Mouse (Mus musculus): ENCODE measurements around the gene Pask. TPM values are rescaled to one million over a fixed set of nuclear protein-coding genes. Genes with fewer than 3 reads are reported as not detected.

Pask gene
- 0.79 to 3.9 TPM (median 1.3 TPM) in 4 replicates for total RNA-seq (2023)

DNA sequence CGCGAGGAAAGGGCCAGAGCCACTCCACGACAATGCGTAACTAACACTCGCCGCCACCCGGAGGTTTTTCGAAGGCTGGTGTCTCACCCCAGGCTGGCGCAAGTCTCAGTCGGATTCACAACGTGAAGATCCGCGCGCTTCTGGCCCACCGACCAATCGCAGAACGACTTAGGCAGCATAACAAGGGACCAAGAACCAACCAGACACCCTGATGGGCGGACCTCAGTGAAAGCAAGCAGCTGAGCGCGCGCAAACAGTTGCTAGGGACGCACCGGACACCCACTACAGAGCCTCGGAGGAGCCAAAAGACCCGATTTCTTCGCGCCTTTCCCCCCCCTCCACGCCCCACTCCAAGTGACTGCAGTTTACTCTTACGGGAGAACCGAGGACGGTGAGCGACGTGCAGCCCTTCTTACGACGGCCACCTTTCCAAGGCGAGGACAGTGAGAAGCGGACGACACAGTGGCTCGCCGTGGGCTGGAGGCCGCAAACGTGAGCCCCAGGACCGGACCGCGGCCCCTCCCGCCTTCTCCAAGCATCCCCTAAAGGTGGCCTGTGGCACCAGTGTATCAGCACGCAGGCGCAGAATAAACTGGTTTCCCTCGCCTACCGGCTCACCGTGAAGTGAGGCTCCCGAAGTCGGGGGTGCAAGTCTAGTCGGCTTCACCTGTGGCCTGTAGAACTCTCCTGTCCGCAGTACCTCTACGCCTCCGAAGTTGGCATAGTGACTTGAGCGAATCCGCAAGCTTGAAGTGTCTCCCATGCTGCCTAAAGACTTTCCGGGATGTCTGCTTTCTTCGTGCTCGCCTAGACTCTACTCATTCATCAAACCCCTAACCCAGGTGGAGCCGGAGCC lies at the start of gene Pask, which contains the start of gene Ppp1r7:
Gene Pask, minus strand, starts transcription at position 835 of the 856 bp plus-strand sequence.
Gene Ppp1r7, plus strand, starts transcription at position 207 of the 856 bp plus-strand sequence.

DNA sequence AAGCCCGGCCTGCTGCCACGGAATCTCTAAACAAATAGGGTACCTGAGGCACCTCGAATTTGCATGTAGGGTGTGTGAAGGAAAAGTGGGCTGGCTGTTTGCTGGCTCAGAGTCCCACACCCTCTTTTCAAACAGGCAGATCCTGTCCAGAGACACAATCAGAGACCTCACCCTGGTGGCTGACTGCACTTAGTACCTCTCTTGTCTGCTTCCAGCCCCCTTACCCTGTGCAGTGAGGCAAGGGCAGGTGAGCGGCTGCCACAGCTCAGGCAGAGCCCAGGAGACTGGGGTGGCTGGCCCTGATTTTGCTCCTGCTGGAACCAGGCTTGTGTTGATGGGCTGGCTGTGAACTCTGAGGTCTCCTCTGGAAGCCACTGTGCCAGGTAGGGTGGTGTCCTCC lies 30.4 kb upstream of the Pask start, which contains the start of gene Ano7:
Gene Ano7, plus strand, starts transcription at position 266 of the 400 bp plus-strand sequence.

DNA sequence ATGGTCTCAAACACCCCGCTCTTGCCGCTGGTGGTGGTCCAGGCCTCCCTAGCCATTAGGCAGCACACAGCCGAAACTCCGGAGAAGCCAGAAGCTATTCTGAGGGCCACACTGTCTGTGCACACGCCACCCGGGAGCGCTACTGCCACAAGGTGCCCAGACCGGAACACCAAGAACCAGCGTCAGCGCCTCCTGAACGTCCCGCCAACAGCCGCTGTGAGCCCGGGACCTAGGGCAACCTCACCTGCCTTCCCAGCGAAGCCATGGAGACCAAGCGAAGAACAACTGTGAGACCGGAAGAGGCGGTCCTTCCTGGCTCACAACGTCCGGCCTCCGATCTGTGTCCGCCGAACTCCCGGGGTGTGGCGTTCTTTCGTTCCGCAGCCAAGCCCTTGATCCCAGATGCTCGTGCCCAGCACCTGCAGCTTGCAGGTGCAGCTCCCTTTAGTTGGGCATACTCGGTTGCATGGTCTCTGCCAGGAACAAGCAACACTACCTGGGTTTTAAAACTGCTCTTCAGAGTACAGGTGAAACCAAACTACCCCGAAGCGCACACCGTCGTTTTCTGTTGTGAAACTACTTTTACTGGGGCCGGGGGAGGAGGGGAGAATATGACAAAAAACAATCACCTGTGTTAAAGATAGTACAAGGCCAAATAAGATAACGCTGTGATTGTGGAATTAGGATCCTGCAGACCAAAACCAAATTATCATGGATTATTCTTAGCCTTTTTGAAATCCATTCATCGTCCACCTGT lies 37.5 kb downstream of the Pask start, which contains the start of gene Mterf4:
Gene Mterf4, minus strand, starts transcription at position 335 of the 757 bp plus-strand sequence.

Other genes starting within 250 kb of the Pask start
- gene Kif1a, start 241.5 kb downstream of the Pask start, total RNA-seq (2023) = not detected in 4 replicates
- not detected in 4 replicates for gene Agxt, start 208.2 kb downstream of the Pask start, total RNA-seq (2023)
- not detected in 4 replicates for gene 2310007B03Rik, start 182.5 kb downstream of the Pask start, total RNA-seq (2023)
- gene Crocc2, start 174.8 kb downstream of the Pask start, total RNA-seq (2023) = not detected in 4 replicates
- gene Sned1, start 107.6 kb downstream of the Pask start, total RNA-seq (2023) = 0.43 to 2.4 TPM (median 1.1 TPM) in 4 replicates
- gene Mterf4, start 37.6 kb downstream of the Pask start, total RNA-seq (2023) = 16.5 to 21.4 TPM (median 19.2 TPM) in 4 replicates
- gene Ppp1r7, start 628 bp downstream of the Pask start, total RNA-seq (2023) = 27.4 to 33.4 TPM (median 29.0 TPM) in 4 replicates
- gene Ano7, start 30.4 kb upstream of the Pask start, total RNA-seq (2023) = 0.18 to 1.1 TPM (median 0.88 TPM) in 4 replicates
- 119 to 141 TPM (median 126 TPM) in 4 replicates for gene Hdlbp, start 135.3 kb upstream of the Pask start, total RNA-seq (2023)
- gene Farp2, start 168.6 kb upstream of the Pask start, total RNA-seq (2023) = 4.2 to 6.3 TPM (median 4.8 TPM) in 4 replicates

Measured in B cell, adult 62 days (primary cell).